Mouse (Mus musculus) large intestine, adult 2 months (tissue): Measurements from ENCODE around the gene Scd4. TPM values are rescaled to one million over a fixed set of nuclear protein-coding genes. Genes with fewer than 3 reads are reported as not detected.
"Not testable (repeated sequence)": the region's sequence is repeated elsewhere in the genome, so short reads cannot be mapped to it uniquely, and the experiment has no call there.

Experiments used
- DNase-seq: peaks from one replicate; pipeline ENCODE4 v3.0.0-alpha.2; 2012; ENCODE audit warnings: low read depth, low spot score
- WGBS: fragments of 180-500 bp; shearing (Covaris S2); methylation state at CpG from one replicate; pipeline ENCODE4 v1.1.7; 2018; 5-methylcytosine and 5-hydroxymethylcytosine counted together
- polyA plus RNA-seq: library from polyadenylated mRNA; depleted of rRNA; stranded (reverse); fragments of >200 nt; gene quantifications from 2 replicates; pipeline ENCODE4 v1.2.3, GENCODE M21; 2012

The Scd4 gene
- polyA plus RNA-seq, 1 experiment = 0.25 TPM

- WGBS = 72% methylated on average over 10 of the region's 10 CpGs
- DNase-seq = not testable (repeated sequence)
These were observed 34.2 kb downstream of the Scd4 start for GRCm38 (mm10) chr19:44367076-44367475.

- 56% methylated on average over 8 of the region's 8 CpGs for WGBS
- DNase-seq = no peak
These were observed 36.5 kb downstream of the Scd4 start for GRCm38 (mm10) chr19:44369371-44369770.

GRCm38 (mm10) chr19:44370231-44370630, 37.3 kb downstream of the Scd4 start:
- WGBS = 60% methylated on average over 5 of the region's 5 CpGs
- DNase-seq = no peak

GRCm38 (mm10) chr19:44372969-44373368, 40.1 kb downstream of the Scd4 start:
- 9% methylated on average over 6 of the region's 6 CpGs for WGBS
- DNase-seq = peak; percentile 73

GRCm38 (mm10) chr19:44376511-44376951, 43.6 kb downstream of the Scd4 start:
- WGBS = 37% methylated on average over 3 of the region's 3 CpGs

GRCm38 (mm10) chr19:44377629-44378375, 44.9 kb downstream of the Scd4 start:
- DNase-seq = no peak
- 28% methylated on average over 5 of the region's 5 CpGs for WGBS

More at GRCm38 (mm10) chr19:44376511-44376951, 43.6 kb downstream of the Scd4 start:
- DNase-seq = no peak

- DNase-seq = no peak
These were observed 46.2 kb downstream of the Scd4 start for GRCm38 (mm10) chr19:44379090-44379489.

- no peak for DNase-seq
- 45% methylated on average over 4 of the region's 4 CpGs for whole genome bisulfite sequencing
These were observed 47.2 kb downstream of the Scd4 start for GRCm38 (mm10) chr19:44380065-44380464.

- 73% methylated on average over 12 of the region's 12 CpGs for WGBS
- no peak for DNase-seq
These were observed 49.9 kb downstream of the Scd4 start for GRCm38 (mm10) chr19:44382682-44383321.

GRCm38 (mm10) chr19:44385887-44386498, 53.1 kb downstream of the Scd4 start:
- no peak for DNase-seq
- WGBS = 71% methylated on average over 6 of the region's 6 CpGs

- DNase-seq = no peak
- WGBS = 83% methylated on average over 4 of the region's 4 CpGs
These were observed 54.3 kb downstream of the Scd4 start for GRCm38 (mm10) chr19:44387089-44387671.

GRCm38 (mm10) chr19:44387746-44388474, 55.0 kb downstream of the Scd4 start:
- no peak for DNase-seq
- WGBS = 24% methylated on average over 19 of the region's 19 CpGs

- peak; percentile 92 for DNase-seq
- WGBS = under 1% methylated on average over 41 of the region's 41 CpGs
These were observed 55.9 kb downstream of the Scd4 start for GRCm38 (mm10) chr19:44388475-44389428.

GRCm38 (mm10) chr19:44389507-44389906, 56.6 kb downstream of the Scd4 start:
- 11% methylated on average over 1 of the region's 1 CpGs for WGBS
- peak; percentile 29 for DNase-seq

- DNase-seq = no peak
- WGBS = 82% methylated on average over 4 of the region's 4 CpGs
These were observed 59.0 kb downstream of the Scd4 start for GRCm38 (mm10) chr19:44391856-44392255.

- no peak for DNase-seq
- 88% methylated on average over 5 of the region's 5 CpGs for WGBS
These were observed 59.6 kb downstream of the Scd4 start for GRCm38 (mm10) chr19:44392339-44393009.

- 72% methylated on average over 5 of the region's 5 CpGs for WGBS
- no peak for DNase-seq
These were observed 61.1 kb downstream of the Scd4 start for GRCm38 (mm10) chr19:44393962-44394422.

GRCm38 (mm10) chr19:44394972-44395371, 62.1 kb downstream of the Scd4 start:
- DNase-seq = no peak
- WGBS = 75% methylated on average over 7 of the region's 7 CpGs
